Comparison of ENCODE assay signal across 13 mouse cellular contexts in genomic region chr17:57230728-57231125, GRCm38 (mm10). TPM values are rescaled to one million over a fixed set of nuclear protein-coding genes. Genes with fewer than 3 reads are reported as not detected.
A peak's percentile ranks its signal among the peaks of the same experiment; 100 is the strongest.
DNase-seq lines count a peak whose midpoint lies in the region; ATAC-seq lines count a peak whose summit lies in the region.
"Had no signal": no experiment of that assay in that cellular context is flagged by ENCODE, and none has a peak within 500 bp of the region (broad histone marks: within the 10 kb centered on the region; RNA-seq: fewer than 3 reads in every experiment).

No protein-coding gene starts in this region.

- H3K27ac ChIP-seq in kidney, embryonic 14.5 days (ENCODE audit: low read depth, low read length) = no peak overlapping the region
- H3K27ac ChIP-seq in liver, embryonic 13.5 days = peak overlapping the region; percentile 26; the same call in 1 of the 2 replicates

- peaks cover 8% of the 10 kb centered on the region; the same call in 1 of the 2 replicates for H3K36me3 ChIP-seq in kidney, embryonic 14.5 days (ENCODE audit: control insufficient read depth, insufficient read depth, low read length)
- H3K36me3 ChIP-seq in liver, embryonic 13.5 days = peaks cover 13% of the 10 kb centered on the region

- WGBS in kidney, embryonic 14.5 days = 62% methylated on average over 6 of the region's 6 CpGs
- WGBS in liver, embryonic 13.5 days (ENCODE audit: insufficient replicate concordance) = 29% methylated on average over 5 of the region's 6 CpGs

- no peaks in the 10 kb centered on the region for H3K27me3 ChIP-seq in kidney, embryonic 14.5 days (ENCODE audit: control insufficient read depth, insufficient read depth, low read length)
- no peaks in the 10 kb centered on the region for H3K27me3 ChIP-seq in liver, embryonic 13.5 days

- no peak for ATAC-seq in kidney, embryonic 14.5 days (ENCODE audit: low FRiP score, low TSS enrichment)
- no peak for ATAC-seq in liver, embryonic 13.5 days (ENCODE audit: low read depth)
- ATAC-seq in cerebellum, adult (ENCODE audit: insufficient number of reproducible peaks, low FRiP score, low TSS enrichment) = no peak
- ATAC-seq: inflammation-experienced regulatory T-cells, adult 6 months had no signal

- intact Hi-C loops in left cerebral cortex, postnatal 14 days (cut with DNase I) = no loop called here

- H3K4me2 ChIP-seq in kidney, embryonic 14.5 days (replicated peaks; ENCODE audit: low read depth, low read length) = no peak overlapping the region
- H3K4me2 ChIP-seq in liver, embryonic 13.5 days = no peak overlapping the region

- no peak overlapping the region for H3K9ac ChIP-seq in kidney, embryonic 14.5 days (ENCODE audit: low read depth, low read length)
- no peak overlapping the region for H3K9ac ChIP-seq in liver, embryonic 13.5 days

- no peaks in the 10 kb centered on the region for H3K4me1 ChIP-seq in kidney, embryonic 14.5 days (ENCODE audit: control insufficient read depth, insufficient read depth, low read length)
- H3K4me1 ChIP-seq in liver, embryonic 13.5 days (replicated peaks) = peaks cover 40% of the 10 kb centered on the region

- no peak overlapping the region for H3K4me3 ChIP-seq in kidney, embryonic 14.5 days (ENCODE audit: low read length)
- H3K4me3 ChIP-seq in liver, embryonic 13.5 days (replicated peaks) = no peak overlapping the region

- H3K9me3 ChIP-seq in kidney, embryonic 14.5 days (ENCODE audit: control insufficient read depth, low read length) = no peaks in the 10 kb centered on the region
- no peaks in the 10 kb centered on the region for H3K9me3 ChIP-seq in liver, embryonic 13.5 days (replicated peaks)

- DNase-seq in kidney, adult 18-20 months = peak; percentile 55
- peak; percentile 89 for DNase-seq in adipocyte (ENCODE audit: low spot score)
- DNase-seq in liver, embryonic 13.5 days = no peak
- peak; percentile 60 for DNase-seq in lung, postnatal 25 days (ENCODE audit: low spot score)
- DNase-seq in ovary, postnatal 14 days (ENCODE audit: low spot score) = no peak
- no peak for DNase-seq in left cerebral cortex, postnatal 14 days (ENCODE audit: low spot score in 2 of 2)
- DNase-seq: cerebellum, adult 11 months; thymus, postnatal 25 days had no signal

RNA-seq across cellular contexts. Expression of gene C3, which starts 2.8 kb away (rescaled TPM):
- polyA plus RNA-seq in kidney, embryonic 14.5 days (2014; fragmentation: Nextera tagmentation; extraction: Ambion mirVana) = 0.19 and 1.2 TPM in 2 replicates
- polyA plus RNA-seq in liver, embryonic 13.5 days (2015; fragmentation: Nextera tagmentation; extraction: Ambion mirVana) = 98.2 and 119 TPM in 2 replicates
- total RNA-seq in left cerebral cortex, postnatal 14 days (2021) = under 1 TPM; 0.46 to 0.53 TPM

RNA-seq across cellular contexts. Expression of gene Gpr108, which starts 17.5 kb away (rescaled TPM):
- polyA plus RNA-seq in kidney, embryonic 14.5 days (2014; fragmentation: Nextera tagmentation; extraction: Ambion mirVana) = 32.8 and 36.8 TPM in 2 replicates
- 13.7 and 15.2 TPM in 2 replicates for polyA plus RNA-seq in liver, embryonic 13.5 days (2015; fragmentation: Nextera tagmentation; extraction: Ambion mirVana)
- total RNA-seq in left cerebral cortex, postnatal 14 days (2021) = 10 to 100 TPM; 18.1 to 19.3 TPM

RNA-seq across cellular contexts. Expression of gene Trip10, which starts 18.5 kb away (rescaled TPM):
- 29.7 and 37.1 TPM in 2 replicates for polyA plus RNA-seq in kidney, embryonic 14.5 days (2014; fragmentation: Nextera tagmentation; extraction: Ambion mirVana)
- 10.4 and 11.9 TPM in 2 replicates for polyA plus RNA-seq in liver, embryonic 13.5 days (2015; fragmentation: Nextera tagmentation; extraction: Ambion mirVana)
- 1 to 10 TPM; 8.1 to 9.2 TPM for total RNA-seq in left cerebral cortex, postnatal 14 days (2021)

RNA-seq across cellular contexts. Expression of gene Tnfsf14, which starts 36.8 kb away (rescaled TPM):
- not detected in 2 replicates for polyA plus RNA-seq in kidney, embryonic 14.5 days (2014; fragmentation: Nextera tagmentation; extraction: Ambion mirVana)
- 1.4 and 1.8 TPM in 2 replicates for polyA plus RNA-seq in liver, embryonic 13.5 days (2015; fragmentation: Nextera tagmentation; extraction: Ambion mirVana)
- not detected for total RNA-seq in left cerebral cortex, postnatal 14 days (2021)
- total RNA-seq: heart, postnatal 25 days; layer of hippocampus, postnatal 14 days had no signal

RNA-seq across cellular contexts. Expression of gene Vav1, which starts 48.2 kb away (rescaled TPM):
- polyA plus RNA-seq in kidney, embryonic 14.5 days (2014; fragmentation: Nextera tagmentation; extraction: Ambion mirVana) = 1.3 and 1.7 TPM in 2 replicates
- polyA plus RNA-seq in liver, embryonic 13.5 days (2015; fragmentation: Nextera tagmentation; extraction: Ambion mirVana) = 11.6 and 12.5 TPM in 2 replicates
- total RNA-seq in left cerebral cortex, postnatal 14 days (2021) = 1 to 10 TPM; 4.2 to 5.4 TPM

Comparison
In these comparisons a context has a peak if more than half of its experiments do, and no peak if none do; other contexts are left out.
1. DNase-seq: peak in kidney, adult 18-20 months (single experiment), adipocyte (single experiment) and lung, postnatal 25 days (single experiment); none in liver, embryonic 13.5 days (single experiment), ovary, postnatal 14 days (single experiment) and left cerebral cortex, postnatal 14 days (0 of 2).
2. RNA of gene C3, which starts 2.8 kb away (polyA plus RNA-seq): 98.2 to 119 TPM in liver, embryonic 13.5 days; 0.19 to 1.2 TPM in kidney, embryonic 14.5 days; every median in the first group is over 10 times any median in the second.